Mouse (Mus musculus): ENCODE results near the gene Ptprh. TPM values are rescaled to one million over a fixed set of nuclear protein-coding genes. Genes with fewer than 3 reads are reported as not detected.

Ptprh gene
- 0.75 and 1.3 TPM in 2 replicates for polyA plus RNA-seq (2015; fragmentation: Nextera tagmentation; extraction: Ambion mirVana)

GRCm38 (mm10) chr7:4603873-4604272, at the start of gene Ptprh:
Gene Ptprh, minus strand, starts transcription at chr7:4604041.
- no peak for ATAC-seq (replicated peaks)
- no peak within 1 kb of the TSS for H3K4me2 ChIP-seq

GRCm38 (mm10) chr7:4653351-4653750, 49.5 kb upstream of the Ptprh start:
- no peaks in the 10 kb centered on the region for H3K9me3 ChIP-seq
- ATAC-seq (replicated peaks): no peak
- no peak overlapping the region for H3K27ac ChIP-seq
- peaks cover 38% of the 10 kb centered on the region for H3K4me1 ChIP-seq
- H3K9ac ChIP-seq: no peak overlapping the region
- no peak overlapping the region for H3K4me2 ChIP-seq
- H3K4me3 ChIP-seq: no peak overlapping the region
- H3K27me3 ChIP-seq (replicated peaks): no peaks in the 10 kb centered on the region
- 85% methylated on average over 5 of the region's 5 CpGs for WGBS
- H3K36me3 ChIP-seq (replicated peaks): no peaks in the 10 kb centered on the region

More at GRCm38 (mm10) chr7:4603873-4604272, at the start of gene Ptprh:
- Histone ChIP-seq H3K4me3 (no peak within 1 kb of the TSS), H3K36me3 (replicated peaks) (no peaks in the 10 kb centered on the region), H3K27me3 (replicated peaks) (no peaks in the 10 kb centered on the region), H3K9ac (no peak within 1 kb of the TSS), H3K27ac (no peak within 1 kb of the TSS), H3K9me3 (no peaks in the 10 kb centered on the region), H3K4me1 (no peaks in the 10 kb centered on the region)
- WGBS: 81% methylated on average over 6 of the region's 6 CpGs

GRCm38 (mm10) chr7:4652726-4653125, 48.9 kb upstream of the Ptprh start:
- peaks cover 34% of the 10 kb centered on the region for H3K4me1 ChIP-seq
- H3K4me3 ChIP-seq: no peak overlapping the region
- 93% methylated on average over 5 of the region's 5 CpGs for WGBS
- H3K4me2 ChIP-seq: no peak overlapping the region
- no peak for ATAC-seq (replicated peaks)
- H3K36me3 ChIP-seq (replicated peaks): no peaks in the 10 kb centered on the region
- H3K27ac ChIP-seq: no peak overlapping the region
- no peaks in the 10 kb centered on the region for H3K9me3 ChIP-seq
- no peaks in the 10 kb centered on the region for H3K27me3 ChIP-seq (replicated peaks)
- no peak overlapping the region for H3K9ac ChIP-seq

- no peak overlapping the region for H3K9ac ChIP-seq
- no peaks in the 10 kb centered on the region for H3K27me3 ChIP-seq (replicated peaks)
- H3K9me3 ChIP-seq: no peaks in the 10 kb centered on the region
- peaks cover 1% of the 10 kb centered on the region; the same call in 1 of the 2 replicates for H3K36me3 ChIP-seq (replicated peaks)
- no peak overlapping the region for H3K27ac ChIP-seq
- no peak overlapping the region for H3K4me2 ChIP-seq
- H3K4me1 ChIP-seq: peaks cover 23% of the 10 kb centered on the region
- H3K4me3 ChIP-seq: no peak overlapping the region
- 87% methylated on average over 8 of the region's 8 CpGs for WGBS
- ATAC-seq (replicated peaks): no peak
Observed at GRCm38 (mm10) chr7:4651581-4651980, 47.7 kb upstream of the Ptprh start.

- Histone ChIP-seq H3K36me3 (replicated peaks) (peaks cover 19% of the 10 kb centered on the region; the same call in 1 of the 2 replicates), H3K9ac (no peak overlapping the region), H3K4me2 (no peak overlapping the region), H3K27me3 (replicated peaks) (no peaks in the 10 kb centered on the region), H3K4me1 (peaks cover 8% of the 10 kb centered on the region; the same call in 1 of the 2 replicates), H3K9me3 (no peaks in the 10 kb centered on the region), H3K4me3 (no peak overlapping the region), H3K27ac (no peak overlapping the region)
- ATAC-seq (replicated peaks): no peak
- WGBS: 90% methylated on average over 2 of the region's 2 CpGs
Observed at GRCm38 (mm10) chr7:4647992-4648391, 44.2 kb upstream of the Ptprh start.

GRCm38 (mm10) chr7:4647291-4647690, 43.5 kb upstream of the Ptprh start:
- Histone ChIP-seq H3K4me3 (no peak overlapping the region), H3K27me3 (replicated peaks) (no peaks in the 10 kb centered on the region), H3K36me3 (replicated peaks) (peaks cover 23% of the 10 kb centered on the region; the same call in 1 of the 2 replicates), H3K4me2 (no peak overlapping the region), H3K27ac (no peak overlapping the region), H3K9me3 (no peaks in the 10 kb centered on the region), H3K4me1 (peaks cover 2% of the 10 kb centered on the region; the same call in 1 of the 2 replicates), H3K9ac (no peak overlapping the region)
- 81% methylated on average over 6 of the region's 6 CpGs for WGBS
- ATAC-seq (replicated peaks): no peak

- H3K4me2 ChIP-seq: no peak overlapping the region
- H3K9me3 ChIP-seq: no peaks in the 10 kb centered on the region
- H3K36me3 ChIP-seq (replicated peaks): peaks cover 24% of the 10 kb centered on the region; the same call in 1 of the 2 replicates
- H3K4me1 ChIP-seq: peaks cover 1% of the 10 kb centered on the region; the same call in 1 of the 2 replicates
- H3K27ac ChIP-seq: no peak overlapping the region
- H3K9ac ChIP-seq: no peak overlapping the region
- WGBS: 91% methylated on average over 3 of the region's 3 CpGs
- no peaks in the 10 kb centered on the region for H3K27me3 ChIP-seq (replicated peaks)
- no peak for ATAC-seq (replicated peaks)
- no peak overlapping the region for H3K4me3 ChIP-seq
Observed at GRCm38 (mm10) chr7:4646806-4647205, 43.0 kb upstream of the Ptprh start.

GRCm38 (mm10) chr7:4643225-4643624, 39.4 kb upstream of the Ptprh start:
- H3K4me2 ChIP-seq: no peak overlapping the region
- H3K9me3 ChIP-seq: no peaks in the 10 kb centered on the region
- H3K36me3 ChIP-seq (replicated peaks): peaks cover 51% of the 10 kb centered on the region
- no peaks in the 10 kb centered on the region for H3K27me3 ChIP-seq (replicated peaks)
- no peak overlapping the region for H3K4me3 ChIP-seq
- WGBS: 92% methylated on average over 6 of the region's 6 CpGs
- H3K9ac ChIP-seq: no peak overlapping the region
- H3K4me1 ChIP-seq: no peaks in the 10 kb centered on the region
- no peak overlapping the region for H3K27ac ChIP-seq
- no peak for ATAC-seq (replicated peaks)

- WGBS: 91% methylated on average over 7 of the region's 7 CpGs
- H3K27me3 ChIP-seq (replicated peaks): no peaks in the 10 kb centered on the region
- no peak overlapping the region for H3K27ac ChIP-seq
- no peak overlapping the region for H3K4me2 ChIP-seq
- no peaks in the 10 kb centered on the region for H3K4me1 ChIP-seq
- H3K9ac ChIP-seq: no peak overlapping the region
- peaks cover 54% of the 10 kb centered on the region for H3K36me3 ChIP-seq (replicated peaks)
- H3K9me3 ChIP-seq: no peaks in the 10 kb centered on the region
- no peak overlapping the region for H3K4me3 ChIP-seq
- no peak for ATAC-seq (replicated peaks)
Observed at GRCm38 (mm10) chr7:4641956-4642355, 38.1 kb upstream of the Ptprh start.

GRCm38 (mm10) chr7:4641155-4641554, 37.3 kb upstream of the Ptprh start:
- Histone ChIP-seq H3K36me3 (replicated peaks) (peaks cover 52% of the 10 kb centered on the region), H3K4me1 (no peaks in the 10 kb centered on the region)
- no peak for ATAC-seq (replicated peaks)

GRCm38 (mm10) chr7:4636179-4636578, 32.3 kb upstream of the Ptprh start:
- Histone ChIP-seq H3K9ac (no peak overlapping the region), H3K27me3 (replicated peaks) (no peaks in the 10 kb centered on the region), H3K4me1 (no peaks in the 10 kb centered on the region), H3K9me3 (no peaks in the 10 kb centered on the region), H3K4me2 (no peak overlapping the region), H3K4me3 (no peak overlapping the region), H3K27ac (no peak overlapping the region), H3K36me3 (replicated peaks) (peaks cover 46% of the 10 kb centered on the region)
- no peak for ATAC-seq (replicated peaks)
- 93% methylated on average over 4 of the region's 4 CpGs for WGBS

More at GRCm38 (mm10) chr7:4641155-4641554, 37.3 kb upstream of the Ptprh start:
- no peak overlapping the region for H3K9ac ChIP-seq
- H3K4me2 ChIP-seq: no peak overlapping the region
- 83% methylated on average over 11 of the region's 11 CpGs for WGBS
- no peaks in the 10 kb centered on the region for H3K27me3 ChIP-seq (replicated peaks)
- H3K27ac ChIP-seq: no peak overlapping the region
- no peak overlapping the region for H3K4me3 ChIP-seq
- no peaks in the 10 kb centered on the region for H3K9me3 ChIP-seq

- no peak within 1 kb of the TSS for H3K27ac ChIP-seq
- no peaks in the 10 kb centered on the region for H3K9me3 ChIP-seq
- H3K9ac ChIP-seq: no peak within 1 kb of the TSS
- ATAC-seq (replicated peaks): no peak
- H3K4me1 ChIP-seq: no peaks in the 10 kb centered on the region
- H3K27me3 ChIP-seq (replicated peaks): no peaks in the 10 kb centered on the region
- no peak within 1 kb of the TSS for H3K4me3 ChIP-seq
- peaks cover 33% of the 10 kb centered on the region for H3K36me3 ChIP-seq (replicated peaks)
- H3K4me2 ChIP-seq: no peak within 1 kb of the TSS
- WGBS: 94% methylated on average over 4 of the region's 4 CpGs
Observed at GRCm38 (mm10) chr7:4631031-4631430, 27.2 kb upstream of the Ptprh start, which contains the start of gene Tmem86b. Gene Tmem86b, minus strand, starts transcription at chr7:4631422.

GRCm38 (mm10) chr7:4630198-4630597, 26.4 kb upstream of the Ptprh start:
- ATAC-seq (replicated peaks): no peak
- H3K9ac ChIP-seq: no peak overlapping the region

More at GRCm38 (mm10) chr7:4630198-4630597, 26.4 kb upstream of the Ptprh start:
- no peak overlapping the region for H3K4me3 ChIP-seq
- H3K27me3 ChIP-seq (replicated peaks): no peaks in the 10 kb centered on the region
- no peaks in the 10 kb centered on the region for H3K4me1 ChIP-seq
- H3K36me3 ChIP-seq (replicated peaks): peaks cover 28% of the 10 kb centered on the region
- 96% methylated on average over 1 of the region's 1 CpGs for WGBS
- H3K27ac ChIP-seq: no peak overlapping the region
- H3K9me3 ChIP-seq: no peaks in the 10 kb centered on the region
- no peak overlapping the region for H3K4me2 ChIP-seq
